Mouse (Mus musculus) erythroblast, embryonic 14.5 days (primary cell): ENCODE data around the gene Slamf6.

ENCODE experiments used
- GATA1 ChIP-seq: IDR thresholded peaks from 2 replicates; pipeline ENCODE4 v1.6.1; 2012; ENCODE audit warnings: low read length, inconsistent platforms, mixed read lengths
- TAL1 ChIP-seq: IDR thresholded peaks from 3 replicates; pipeline ENCODE4 v1.6.1; 2012; ENCODE audit warnings: low read length, inconsistent platforms, mixed read lengths

- no peak for TF ChIP-seq GATA1
- no peak for TF ChIP-seq TAL1
Observed at GRCm38 (mm10) chr1:171994918-171995715, 77.8 kb downstream of the Slamf6 start.
